Mouse (Mus musculus) bone marrow, adult 2 months (tissue): ENCODE measurements around the gene Zfp740.

Experiments used
- CTCF ChIP-seq: fragments of 200-500 bp; IDR thresholded peaks from 2 replicates; pipeline ENCODE4 v1.5.1; 2011; ENCODE audit warnings: low read length, control low read depth; ENCODE audit not compliant: control insufficient read depth, insufficient read depth
- POLR2A ChIP-seq: fragments of 200-500 bp; IDR thresholded peaks from 2 replicates; pipeline ENCODE4 v1.6.1; 2011; ENCODE audit warnings: low read depth, mild to moderate bottlenecking, control low read depth, low read length, borderline replicate concordance; ENCODE audit not compliant: control insufficient read depth

DNA sequence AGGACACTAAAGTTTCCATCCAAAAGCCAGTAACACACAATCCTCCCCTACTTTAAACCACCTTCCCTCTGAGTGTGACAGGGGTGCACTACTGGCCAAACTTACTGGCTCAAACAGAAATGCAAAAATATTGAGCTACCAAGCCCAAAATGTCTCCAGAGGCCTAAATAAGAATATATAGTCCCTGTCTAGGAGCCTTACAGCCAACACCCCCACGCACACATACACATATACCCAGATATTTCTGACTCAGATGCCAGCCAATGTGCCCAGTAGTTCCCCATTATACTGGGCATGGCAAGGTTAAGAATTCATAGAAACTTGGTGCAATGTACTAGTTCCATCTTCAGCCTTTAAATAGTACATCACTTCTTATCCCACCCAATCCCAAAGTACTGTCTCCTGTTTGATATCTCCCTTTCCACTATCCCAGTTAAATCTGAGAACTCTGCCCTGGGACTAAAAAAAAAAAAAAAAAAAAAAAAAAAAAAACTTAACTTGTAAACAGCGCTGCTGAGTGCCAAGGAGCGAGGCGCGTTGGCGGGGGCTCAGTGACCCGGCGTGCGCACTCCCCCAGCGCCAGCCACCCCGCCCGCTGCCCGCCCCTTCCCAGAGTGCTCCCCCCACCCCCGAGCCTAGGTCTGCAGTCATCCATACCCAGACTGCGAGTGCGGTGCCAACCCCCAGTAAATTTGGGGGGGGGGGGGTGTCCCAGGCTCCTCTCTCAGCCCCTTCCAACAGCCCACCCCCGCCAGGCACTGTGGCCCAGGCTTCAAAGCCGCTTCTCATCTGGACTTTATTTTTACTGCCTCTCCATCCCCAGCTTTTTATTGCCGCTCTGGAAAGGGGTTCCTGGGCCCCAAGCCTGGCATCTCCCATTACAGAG is 41.5 kb downstream of the Zfp740 start:
- TF ChIP-seq CTCF (no peak), POLR2A (no peak)
